ENCODE assay signal across 12 mouse cellular contexts in genomic region chr13:59952809-59953208, GRCm38 (mm10).
A peak's percentile ranks its signal among the peaks of the same experiment; 100 is the strongest.
DNase-seq lines count a peak whose midpoint lies in the region; ATAC-seq and TF ChIP-seq lines count a peak whose summit lies in the region.
"Had no signal": no experiment of that assay in that cellular context is flagged by ENCODE, and none has a peak within 500 bp of the region (broad histone marks: within the 10 kb centered on the region; RNA-seq: fewer than 3 reads in every experiment).

No protein-coding gene starts in this region.

- peaks cover 37% of the 10 kb centered on the region for H3K4me1 ChIP-seq in forebrain, embryonic 10.5 days
- H3K4me1 ChIP-seq in forebrain, embryonic 15.5 days: 0 out of 2 replicates have a peak, but pooled peaks cover 2% of the 10 kb centered on the region
- H3K4me1 ChIP-seq in embryonic facial prominence, embryonic 11.5 days (ENCODE audit: control insufficient read depth, insufficient read depth, low read length): no peaks in the 10 kb centered on the region
- H3K4me1 ChIP-seq: liver, embryonic 13.5 days had no signal

- no peaks in the 10 kb centered on the region for H3K27me3 ChIP-seq in forebrain, embryonic 10.5 days (ENCODE audit: poor library complexity, severe bottlenecking)
- no peaks in the 10 kb centered on the region for H3K27me3 ChIP-seq in forebrain, embryonic 15.5 days
- H3K27me3 ChIP-seq in embryonic facial prominence, embryonic 11.5 days (ENCODE audit: control insufficient read depth, insufficient read depth, low read length): no peaks in the 10 kb centered on the region
- H3K27me3 ChIP-seq: hindbrain, embryonic 13.5 days; liver, embryonic 13.5 days had no signal

- H3K9ac ChIP-seq in forebrain, embryonic 15.5 days (replicated peaks): no peak overlapping the region
- H3K9ac ChIP-seq in embryonic facial prominence, embryonic 11.5 days (replicated peaks; ENCODE audit: low read length): no peak overlapping the region
- H3K9ac ChIP-seq: hindbrain, embryonic 13.5 days; liver, embryonic 13.5 days had no signal

- H3K4me3 ChIP-seq in forebrain, embryonic 10.5 days: no peak overlapping the region
- H3K4me3 ChIP-seq in forebrain, embryonic 15.5 days: no peak overlapping the region
- H3K4me3 ChIP-seq in left cerebral cortex, adult 2 months: no peak overlapping the region
- no peak overlapping the region for H3K4me3 ChIP-seq in embryonic facial prominence, embryonic 11.5 days (ENCODE audit: low read depth, low read length)
- H3K4me3 ChIP-seq: hindbrain, embryonic 13.5 days; liver, embryonic 13.5 days had no signal

- ATAC-seq in forebrain, embryonic 15.5 days (replicated peaks): no peak
- no peak for ATAC-seq in embryonic facial prominence, embryonic 11.5 days (replicated peaks; ENCODE audit: insufficient number of reproducible peaks, low FRiP score, low TSS enrichment, low read depth)
- no peak for ATAC-seq in frontal cortex, adult (ENCODE audit: low TSS enrichment)

- no peaks in the 10 kb centered on the region for H3K36me3 ChIP-seq in forebrain, embryonic 10.5 days (replicated peaks)
- no peaks in the 10 kb centered on the region for H3K36me3 ChIP-seq in forebrain, embryonic 15.5 days
- no peaks in the 10 kb centered on the region for H3K36me3 ChIP-seq in embryonic facial prominence, embryonic 11.5 days (replicated peaks; ENCODE audit: control insufficient read depth, insufficient read depth, low read depth, low read length)
- H3K36me3 ChIP-seq: hindbrain, embryonic 13.5 days; liver, embryonic 13.5 days had no signal

- 71% methylated on average over 4 of the region's 4 CpGs for WGBS in forebrain, embryonic 10.5 days
- WGBS in forebrain, embryonic 15.5 days: 45% methylated on average over 4 of the region's 4 CpGs
- WGBS in embryonic facial prominence, embryonic 11.5 days: 56% methylated on average over 4 of the region's 4 CpGs

- intact Hi-C loops in left cerebral cortex, adult 2 months (cut with DNase I): no loop called here
- intact Hi-C loops in left cerebral cortex, postnatal 10 days (cut with DNase I): no loop called here
- intact Hi-C loops in left cerebral cortex, postnatal 36 days (cut with DNase I): no loop called here

- no peak for DNase-seq in forebrain, embryonic 10.5 days (ENCODE audit: extremely low spot score, low spot score)
- no peak for DNase-seq in left cerebral cortex, adult 2 months (ENCODE audit: extremely low spot score in 1 of 2, low spot score in 2 of 2)
- DNase-seq in left cerebral cortex, postnatal 10 days (ENCODE audit: extremely low spot score in 1 of 2, low spot score in 2 of 2): no peak
- peak; percentile 42 for DNase-seq in embryonic facial prominence, embryonic 11.5 days (ENCODE audit: low spot score)
- DNase-seq in kidney, postnatal 36 days: peak; percentile 51 to 69
- DNase-seq in left cerebral cortex, postnatal 36 days (ENCODE audit: low spot score in 2 of 2): no peak
- DNase-seq: cerebellum, postnatal 14 days; gastrocnemius, postnatal 36 days; liver, embryonic 13.5 days had no signal

- no peaks in the 10 kb centered on the region for H3K9me3 ChIP-seq in forebrain, embryonic 10.5 days
- H3K9me3 ChIP-seq in forebrain, embryonic 15.5 days: no peaks in the 10 kb centered on the region
- no peaks in the 10 kb centered on the region for H3K9me3 ChIP-seq in embryonic facial prominence, embryonic 11.5 days (replicated peaks; ENCODE audit: control insufficient read depth, low read length)
- H3K9me3 ChIP-seq: hindbrain, embryonic 13.5 days; liver, embryonic 13.5 days had no signal

- no peak overlapping the region for H3K4me2 ChIP-seq in forebrain, embryonic 15.5 days (replicated peaks)
- no peak overlapping the region for H3K4me2 ChIP-seq in embryonic facial prominence, embryonic 11.5 days (ENCODE audit: low read depth, low read length)
- H3K4me2 ChIP-seq: hindbrain, embryonic 13.5 days; liver, embryonic 13.5 days had no signal

- H3K27ac ChIP-seq in forebrain, embryonic 10.5 days: peak overlapping the region; percentile 48; the same call in 1 of the 2 replicates
- no peak overlapping the region for H3K27ac ChIP-seq in forebrain, embryonic 15.5 days (replicated peaks)
- no peak overlapping the region for H3K27ac ChIP-seq in left cerebral cortex, adult 2 months
- no peak overlapping the region for H3K27ac ChIP-seq in embryonic facial prominence, embryonic 11.5 days (replicated peaks; ENCODE audit: low read depth, low read length)
- H3K27ac ChIP-seq: hindbrain, embryonic 13.5 days; liver, embryonic 13.5 days had no signal

- peak; percentile 32 for TF ChIP-seq CTCF in left cerebral cortex, adult 2 months (IDR thresholded peaks at IDR 0.05)

Comparison
In these comparisons a context has a peak if more than half of its experiments do, and no peak if none do; other contexts are left out.
1. DNase-seq: peak in embryonic facial prominence, embryonic 11.5 days (single experiment) and kidney, postnatal 36 days (2 of 2); none in forebrain, embryonic 10.5 days (single experiment), left cerebral cortex, adult 2 months (0 of 2), left cerebral cortex, postnatal 10 days (0 of 2) and left cerebral cortex, postnatal 36 days (0 of 2).